Comparison of ENCODE assay signal across 10 mouse cellular contexts in the genomic region with DNA sequence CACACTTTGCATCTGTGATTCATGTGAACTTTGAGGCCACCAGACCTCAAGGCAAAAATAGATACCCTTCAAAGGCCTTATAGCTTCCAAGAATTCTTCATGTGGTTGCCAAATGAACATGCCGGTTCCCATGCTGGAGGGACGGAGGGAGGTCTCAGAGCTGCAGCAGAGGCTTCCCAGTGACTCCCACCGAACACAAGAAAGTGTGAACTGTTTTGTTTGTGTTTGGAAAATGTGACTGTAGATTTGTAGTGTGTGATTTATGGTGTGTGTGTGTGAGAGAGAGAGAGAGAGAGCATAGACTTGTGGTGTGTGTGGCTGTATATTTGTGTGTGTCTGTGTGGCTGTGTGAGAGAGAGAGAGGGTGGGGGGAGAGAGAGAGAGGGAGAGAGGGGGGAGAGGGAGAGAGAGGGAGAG.
A peak's percentile ranks its signal among the peaks of the same experiment; 100 is the strongest.
DNase-seq lines count a peak whose midpoint lies in the region; ATAC-seq lines count a peak whose summit lies in the region.
"Had no signal": no experiment of that assay in that cellular context is flagged by ENCODE, and none has a peak within 500 bp of the region (broad histone marks: within the 10 kb centered on the region; RNA-seq: fewer than 3 reads in every experiment).

No protein-coding gene starts in this region.

- H3K9me3 ChIP-seq in embryonic facial prominence, embryonic 12.5 days = no peaks in the 10 kb centered on the region
- H3K9me3 ChIP-seq in embryonic facial prominence, embryonic 10.5 days = no peaks in the 10 kb centered on the region
- H3K9me3 ChIP-seq in lung, embryonic 15.5 days = no peaks in the 10 kb centered on the region
- H3K9me3 ChIP-seq in midbrain, embryonic 11.5 days (ENCODE audit: control insufficient read depth, low read length) = no peaks in the 10 kb centered on the region
- H3K9me3 ChIP-seq: limb, embryonic 12.5 days had no signal

- no peak overlapping the region for H3K4me3 ChIP-seq in embryonic facial prominence, embryonic 12.5 days
- no peak overlapping the region for H3K4me3 ChIP-seq in embryonic facial prominence, embryonic 10.5 days
- H3K4me3 ChIP-seq in lung, embryonic 15.5 days = no peak overlapping the region
- no peak overlapping the region for H3K4me3 ChIP-seq in midbrain, embryonic 11.5 days (ENCODE audit: low read depth, low read length)
- H3K4me3 ChIP-seq: limb, embryonic 12.5 days had no signal

- DNase-seq in embryonic facial prominence, embryonic 10.5 days (ENCODE audit: low spot score) = no peak
- no peak for DNase-seq in lung, postnatal 14 days
- DNase-seq in heart, adult 9 months (ENCODE audit: low spot score in 2 of 2) = peak; percentile 26 to 33
- DNase-seq in lung, postnatal 4 days = peak; percentile 8 to 56
- no peak for DNase-seq in liver
- no peak for DNase-seq in midbrain, embryonic 11.5 days (ENCODE audit: low spot score, missing footprints)
- DNase-seq: kidney, adult 9 months had no signal

- no peaks in the 10 kb centered on the region for H3K27me3 ChIP-seq in embryonic facial prominence, embryonic 12.5 days
- no peaks in the 10 kb centered on the region for H3K27me3 ChIP-seq in embryonic facial prominence, embryonic 10.5 days (replicated peaks; ENCODE audit: low read depth, poor library complexity, severe bottlenecking)
- H3K27me3 ChIP-seq in lung, embryonic 15.5 days = no peaks in the 10 kb centered on the region
- no peaks in the 10 kb centered on the region for H3K27me3 ChIP-seq in midbrain, embryonic 11.5 days (ENCODE audit: control insufficient read depth, insufficient read depth, low read length)
- H3K27me3 ChIP-seq: limb, embryonic 12.5 days had no signal

- no peak overlapping the region for H3K27ac ChIP-seq in embryonic facial prominence, embryonic 12.5 days
- no peak overlapping the region for H3K27ac ChIP-seq in embryonic facial prominence, embryonic 10.5 days (replicated peaks)
- peak overlapping the region; percentile 6; the same call in 1 of the 2 replicates for H3K27ac ChIP-seq in lung, embryonic 15.5 days
- H3K27ac ChIP-seq in midbrain, embryonic 11.5 days (ENCODE audit: low read depth, low read length) = no peak overlapping the region
- H3K27ac ChIP-seq: limb, embryonic 12.5 days had no signal

- peak; percentile 35; the same call in 1 of the 2 replicates for ATAC-seq in embryonic facial prominence, embryonic 12.5 days (ENCODE audit: insufficient number of reproducible peaks, insufficient read depth, low FRiP score, low TSS enrichment)
- peak; percentile 82; the same call in 1 of the 2 replicates for ATAC-seq in lung, embryonic 15.5 days (ENCODE audit: borderline replicate concordance, extremely low read depth, low FRiP score, low TSS enrichment)
- ATAC-seq in midbrain, embryonic 11.5 days (ENCODE audit: low FRiP score) = no peak

- H3K36me3 ChIP-seq in embryonic facial prominence, embryonic 12.5 days = no peaks in the 10 kb centered on the region
- no peaks in the 10 kb centered on the region for H3K36me3 ChIP-seq in embryonic facial prominence, embryonic 10.5 days (replicated peaks)
- no peaks in the 10 kb centered on the region for H3K36me3 ChIP-seq in lung, embryonic 15.5 days
- no peaks in the 10 kb centered on the region for H3K36me3 ChIP-seq in midbrain, embryonic 11.5 days (ENCODE audit: control insufficient read depth, insufficient read depth, low read length)
- H3K36me3 ChIP-seq: limb, embryonic 12.5 days had no signal

- no peak overlapping the region for H3K4me2 ChIP-seq in embryonic facial prominence, embryonic 12.5 days (replicated peaks)
- no peak overlapping the region for H3K4me2 ChIP-seq in lung, embryonic 15.5 days
- no peak overlapping the region for H3K4me2 ChIP-seq in midbrain, embryonic 11.5 days
- H3K4me2 ChIP-seq: limb, embryonic 12.5 days had no signal

- H3K4me1 ChIP-seq in embryonic facial prominence, embryonic 12.5 days = 0 out of 2 replicates have a peak, but pooled peaks cover 6% of the 10 kb centered on the region
- peaks cover 11% of the 10 kb centered on the region; the same call in 1 of the 2 replicates for H3K4me1 ChIP-seq in embryonic facial prominence, embryonic 10.5 days
- H3K4me1 ChIP-seq in lung, embryonic 15.5 days = peaks cover 7% of the 10 kb centered on the region; the same call in 1 of the 2 replicates
- no peaks in the 10 kb centered on the region for H3K4me1 ChIP-seq in midbrain, embryonic 11.5 days (ENCODE audit: control insufficient read depth, insufficient read depth, low read length)

- no peak overlapping the region for H3K9ac ChIP-seq in embryonic facial prominence, embryonic 12.5 days
- no peak overlapping the region for H3K9ac ChIP-seq in lung, embryonic 15.5 days
- H3K9ac ChIP-seq in midbrain, embryonic 11.5 days (ENCODE audit: low read length) = no peak overlapping the region
- H3K9ac ChIP-seq: limb, embryonic 12.5 days had no signal

- 70% methylated on average over 3 of the region's 3 CpGs for WGBS in embryonic facial prominence, embryonic 12.5 days
- WGBS in embryonic facial prominence, embryonic 10.5 days = 88% methylated on average over 3 of the region's 3 CpGs
- WGBS in lung, embryonic 15.5 days = 41% methylated on average over 3 of the region's 3 CpGs
- 88% methylated on average over 3 of the region's 3 CpGs for WGBS in midbrain, embryonic 11.5 days

Comparison
In these comparisons a context has a peak if more than half of its experiments do, and no peak if none do; other contexts are left out.
1. DNase-seq: peak in heart, adult 9 months (2 of 2) and lung, postnatal 4 days (2 of 2); none in embryonic facial prominence, embryonic 10.5 days (single experiment), lung, postnatal 14 days (single experiment), liver (single experiment) and midbrain, embryonic 11.5 days (single experiment).